Mouse (Mus musculus) liver, postnatal 0 days (tissue): Measurements from ENCODE around the gene Fam168a. TPM values are rescaled to one million over a fixed set of nuclear protein-coding genes. Genes with fewer than 3 reads are reported as not detected.
A peak's percentile ranks its signal among the peaks of the same experiment; 100 is the strongest.

ENCODE experiments used
- ATAC-seq: fragments of 200-750 bp; cut with Nextera tagmentation; 2 replicates; pipeline ENCODE4 v1.8.0; 2017; ENCODE audit warnings: mild to moderate bottlenecking, moderate library complexity
- DNase-seq: peaks from one replicate; pipeline ENCODE4 v3.0.0-alpha.2; 2016
- H3K27ac ChIP-seq: fragments of 300-500 bp; sonication (generic); 2 replicates; pipeline ENCODE4 v1.5.1; 2014; ENCODE audit warnings: antibody characterized with exemption, moderate library complexity, mild to moderate bottlenecking, low read depth
- H3K27me3 ChIP-seq: fragments of 300-500 bp; sonication (generic); 2 replicates; pipeline ENCODE4 v1.6.1; 2014; ENCODE audit warnings: low read length, control low read depth, mixed read lengths; ENCODE audit not compliant: insufficient read depth
- H3K36me3 ChIP-seq: fragments of 300-500 bp; sonication (generic); replicated peaks from 2 replicates; pipeline ENCODE4 v1.6.1; 2014; ENCODE audit warnings: mild to moderate bottlenecking, control low read depth, low read length, moderate library complexity, mixed read lengths; ENCODE audit not compliant: insufficient read depth
- H3K4me1 ChIP-seq: fragments of 300-500 bp; sonication (generic); 2 replicates; pipeline ENCODE4 v1.6.1; 2014; ENCODE audit warnings: antibody characterized with exemption, mild to moderate bottlenecking, control low read depth; ENCODE audit not compliant: insufficient read depth
- H3K4me2 ChIP-seq: fragments of 300-500 bp; sonication (generic); 2 replicates; pipeline ENCODE4 v1.6.1; 2014; ENCODE audit warnings: low read depth, mild to moderate bottlenecking, low read length, moderate library complexity, mixed read lengths
- H3K4me3 ChIP-seq: fragments of 300-500 bp; sonication (generic); 2 replicates; pipeline ENCODE4 v1.5.1; 2014; ENCODE audit warnings: low read depth, low read length
- H3K9ac ChIP-seq: fragments of 300-500 bp; sonication (generic); replicated peaks from 2 replicates; pipeline ENCODE4 v1.6.1; 2014; ENCODE audit warnings: mild to moderate bottlenecking, moderate library complexity
- H3K9me3 ChIP-seq: fragments of 300-500 bp; sonication (generic); 2 replicates; pipeline ENCODE4 v1.6.1; 2016; ENCODE audit warnings: mild to moderate bottlenecking, control low read depth, low read length, mixed read lengths
- CTCF ChIP-seq: sonication (generic); IDR thresholded peaks from 2 replicates; pipeline ENCODE4 v1.5.1; 2016; ENCODE audit warnings: antibody characterized with exemption, low read depth
- EP300 ChIP-seq: IDR thresholded peaks from 2 replicates; pipeline ENCODE4 v1.6.1; 2016; ENCODE audit warnings: antibody characterized with exemption, low read depth, mild to moderate bottlenecking
- WGBS: fragments of 180-500 bp; shearing (Covaris S2); extraction: QIAGEN DNeasy Blood & Tissue Kit; methylation state at CpG from one replicate; pipeline ENCODE4 v1.1.7; 2014; ENCODE audit not compliant: insufficient replicate concordance; 5-methylcytosine and 5-hydroxymethylcytosine counted together
- polyA plus RNA-seq: library from polyadenylated mRNA; unstranded; fragments of >200 nt; fragmentation: Nextera tagmentation; extraction: Ambion mirVana; gene quantifications from 2 replicates; pipeline ENCODE4 v1.2.1, GENCODE M21; 2015

Fam168a gene
- polyA plus RNA-seq, 1 experiment from 2014 or later: 4.3 TPM

GRCm38 (mm10) chr7:100868551-100868950 lies 162.1 kb downstream of the Fam168a start:
- Histone ChIP-seq H3K9me3 (no peaks in the 10 kb centered on the region), H3K4me1 (peaks cover 30% of the 10 kb centered on the region), H3K4me2 (no peak overlapping the region), H3K4me3 (no peak overlapping the region), H3K36me3 (no peaks in the 10 kb centered on the region), H3K9ac (no peak overlapping the region), H3K27me3 (no peaks in the 10 kb centered on the region), H3K27ac (peak overlapping the region; percentile 86)
- DNase-seq: no peak
- no peak for ATAC-seq
- whole genome bisulfite sequencing: 46% methylated on average over 4 of the region's 4 CpGs
- TF ChIP-seq CTCF (no peak), EP300 (no peak)

- no peaks in the 10 kb centered on the region for H3K27me3 ChIP-seq
- H3K36me3 ChIP-seq: no peaks in the 10 kb centered on the region
- peak overlapping the region; percentile 16; the same call in 1 of the 2 replicates for H3K27ac ChIP-seq
- WGBS: 71% methylated on average over 8 of the region's 8 CpGs
- peaks cover 32% of the 10 kb centered on the region for H3K4me1 ChIP-seq
- no peak overlapping the region for H3K4me3 ChIP-seq
- DNase-seq (no peak), ATAC-seq (no peak)
- no peak overlapping the region for H3K9ac ChIP-seq
- H3K4me2 ChIP-seq: no peak overlapping the region
- no peaks in the 10 kb centered on the region for H3K9me3 ChIP-seq
- TF ChIP-seq CTCF (no peak), EP300 (no peak)
These were observed 163.6 kb downstream of the Fam168a start for GRCm38 (mm10) chr7:100869877-100870629.

DNA sequence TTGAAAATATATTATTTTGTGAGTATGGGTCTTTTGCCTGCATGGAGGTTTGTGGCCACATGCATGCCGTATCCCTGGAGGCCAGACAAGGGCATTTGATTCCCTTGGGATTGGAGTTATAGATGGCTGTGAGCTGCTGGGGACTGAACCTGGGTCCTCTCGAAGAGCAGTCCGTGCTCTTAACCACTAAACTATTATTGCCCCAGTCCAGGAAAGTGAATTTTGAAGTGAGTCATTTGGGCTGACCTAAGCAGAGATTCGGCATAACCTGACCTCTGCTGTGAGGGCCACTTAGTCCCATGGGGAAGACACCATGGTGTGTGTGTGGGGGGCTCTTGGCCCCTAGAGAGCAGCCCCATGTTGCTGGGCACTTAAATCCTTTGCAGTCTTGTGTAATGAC lies 164.9 kb downstream of the Fam168a start:
- ATAC-seq (no peak), DNase-seq (no peak)
- no peak overlapping the region for H3K9ac ChIP-seq
- no peak overlapping the region for H3K4me2 ChIP-seq
- no peaks in the 10 kb centered on the region for H3K9me3 ChIP-seq
- TF ChIP-seq EP300 (no peak), CTCF (no peak)
- no peaks in the 10 kb centered on the region for H3K36me3 ChIP-seq
- no peaks in the 10 kb centered on the region for H3K27me3 ChIP-seq
- 73% methylated on average over 4 of the region's 4 CpGs for WGBS
- H3K27ac ChIP-seq: no peak overlapping the region
- H3K4me1 ChIP-seq: peaks cover 36% of the 10 kb centered on the region
- H3K4me3 ChIP-seq: no peak overlapping the region

DNA sequence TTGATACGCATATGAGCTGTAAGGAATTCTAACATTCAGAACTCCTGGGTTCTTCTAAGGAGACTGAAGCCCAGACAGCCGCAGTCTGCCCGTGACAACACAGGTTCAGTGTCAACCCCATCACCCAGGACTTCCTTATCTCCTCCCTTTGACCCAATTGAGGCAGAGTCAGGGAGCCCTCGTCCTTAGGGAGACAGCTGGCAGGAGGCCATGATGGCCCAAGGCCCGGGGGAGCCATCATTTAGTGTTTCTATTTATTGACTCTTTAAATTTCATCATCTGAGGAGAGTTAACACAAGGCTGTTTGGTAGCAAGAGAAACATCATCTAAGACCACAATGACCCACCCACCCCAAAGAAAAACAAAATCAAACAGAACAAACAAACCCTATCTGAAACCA lies 165.5 kb downstream of the Fam168a start:
- no peak overlapping the region for H3K4me3 ChIP-seq
- H3K4me1 ChIP-seq: peaks cover 36% of the 10 kb centered on the region
- DNase-seq: no peak
- ATAC-seq: no peak
- H3K27ac ChIP-seq: no peak overlapping the region
- TF ChIP-seq EP300 (no peak), CTCF (no peak)
- 52% methylated on average over 5 of the region's 5 CpGs for WGBS
- no peak overlapping the region for H3K9ac ChIP-seq
- H3K27me3 ChIP-seq: no peaks in the 10 kb centered on the region
- no peak overlapping the region for H3K4me2 ChIP-seq
- no peaks in the 10 kb centered on the region for H3K36me3 ChIP-seq
- H3K9me3 ChIP-seq: no peaks in the 10 kb centered on the region

DNA sequence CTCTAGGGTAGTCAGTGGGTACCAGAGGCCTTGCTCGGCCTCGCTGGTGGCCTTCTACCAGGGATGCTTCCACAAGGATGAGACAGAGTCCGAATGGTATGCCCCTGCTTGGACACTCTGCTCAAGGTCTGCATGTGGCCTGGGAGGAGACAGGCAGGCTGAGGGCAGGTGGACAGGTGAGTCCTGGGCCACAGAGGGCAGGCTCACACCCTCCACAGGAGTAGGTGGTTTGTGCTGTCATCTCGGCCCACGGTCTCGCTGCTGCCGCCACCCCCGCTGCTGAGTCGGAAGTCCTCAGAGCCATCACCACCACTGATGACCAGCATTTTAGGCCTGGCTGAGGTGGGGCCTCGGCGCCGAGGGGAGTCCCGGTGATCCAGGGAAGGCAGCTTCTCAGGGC lies 166.8 kb downstream of the Fam168a start:
- Histone ChIP-seq H3K4me1 (peaks cover 31% of the 10 kb centered on the region), H3K27ac (no peak overlapping the region), H3K9ac (no peak overlapping the region), H3K36me3 (no peaks in the 10 kb centered on the region), H3K27me3 (no peaks in the 10 kb centered on the region), H3K4me2 (no peak overlapping the region), H3K9me3 (no peaks in the 10 kb centered on the region), H3K4me3 (no peak overlapping the region)
- no peak for ATAC-seq
- TF ChIP-seq CTCF (no peak), EP300 (no peak)
- DNase-seq: no peak
- 91% methylated on average over 13 of the region's 13 CpGs for WGBS

DNA sequence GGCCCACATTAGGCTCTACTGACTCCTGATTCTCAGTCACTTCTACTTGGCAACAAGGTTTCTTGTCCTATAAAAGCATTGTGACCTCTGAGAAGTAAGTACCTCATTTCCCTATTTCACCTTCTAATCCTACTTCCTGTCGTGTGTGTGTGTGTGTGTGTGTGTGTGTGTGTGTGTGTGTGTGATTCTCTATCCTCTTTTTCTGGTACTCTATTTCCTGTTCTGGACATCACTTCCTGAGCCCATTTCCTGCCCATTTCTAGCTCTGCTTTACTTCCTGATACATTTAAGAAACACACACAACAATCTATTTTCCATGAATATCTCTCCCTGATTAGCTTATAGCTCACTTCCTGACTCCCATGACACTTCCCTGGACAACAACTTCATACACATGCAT lies 169.4 kb downstream of the Fam168a start:
- H3K9me3 ChIP-seq: no peaks in the 10 kb centered on the region
- H3K4me2 ChIP-seq: no peak overlapping the region
- WGBS: 25% methylated on average over 1 of the region's 1 CpGs
- ATAC-seq: peak; percentile 16; the same call in 1 of the 2 replicates
- no peak overlapping the region for H3K4me3 ChIP-seq
- H3K9ac ChIP-seq: no peak overlapping the region
- H3K27me3 ChIP-seq: no peaks in the 10 kb centered on the region
- H3K36me3 ChIP-seq: no peaks in the 10 kb centered on the region
- DNase-seq: no peak
- peak overlapping the region; percentile 51; the same call in 1 of the 2 replicates for H3K27ac ChIP-seq
- H3K4me1 ChIP-seq: peaks cover 13% of the 10 kb centered on the region
- TF ChIP-seq CTCF (no peak), EP300 (peak; percentile 38; the same call in 1 of the 2 replicates)
